Mouse (Mus musculus): ENCODE measurements around the gene Cachd1. TPM values are rescaled to one million over a fixed set of nuclear protein-coding genes. Genes with fewer than 3 reads are reported as not detected.

Gene Cachd1
- polyA plus RNA-seq, 1 experiment: 7.9 TPM

DNA sequence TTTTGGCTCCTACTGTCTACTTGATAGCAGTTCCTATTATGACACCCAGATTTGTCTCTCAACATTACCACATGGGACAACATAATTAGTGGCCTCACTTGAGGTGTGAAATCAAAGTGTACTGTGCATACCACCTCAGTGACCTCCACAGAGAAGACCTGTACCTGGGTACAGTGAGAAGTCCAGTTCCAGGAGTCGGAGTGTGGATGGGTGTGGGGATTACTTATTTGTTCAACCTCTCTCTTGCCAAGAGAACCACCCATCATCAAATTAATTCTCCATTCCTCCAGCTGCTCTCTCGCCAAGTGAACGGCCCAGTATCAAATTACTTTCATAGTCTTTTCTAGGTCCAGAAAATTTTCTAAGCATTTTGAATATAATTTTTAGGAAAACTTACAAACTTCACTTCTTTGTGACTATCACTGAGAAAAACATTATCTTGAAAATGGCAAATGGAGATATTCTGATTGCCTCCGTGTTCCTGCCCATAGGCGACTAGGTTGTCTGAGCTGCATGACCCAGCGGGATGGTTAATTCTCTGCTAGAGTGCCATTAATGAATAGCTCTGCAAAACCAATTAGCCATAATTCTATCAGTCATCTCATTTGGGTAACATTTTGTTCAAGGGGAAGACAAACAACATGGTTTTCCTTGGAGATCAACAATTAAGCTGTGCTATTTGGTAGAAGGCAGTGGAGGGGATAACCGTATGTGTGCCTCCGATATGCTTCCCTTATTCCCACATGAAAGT, 120.0 kb downstream of the Cachd1 start:
- H3K36me3 ChIP-seq (ENCODE audit: control insufficient read depth): no peaks in the 10 kb centered on the region
- no peaks in the 10 kb centered on the region for H3K27me3 ChIP-seq (ENCODE audit: control insufficient read depth)
- H3K4me1 ChIP-seq (ENCODE audit: control insufficient read depth): no peaks in the 10 kb centered on the region
- TF ChIP-seq TAL1 (IDR thresholded peaks at IDR 0.05; ENCODE audit: low read length) (no peak), GATA1 (IDR thresholded peaks at IDR 0.05; ENCODE audit: low read length) (no peak)
- no peak overlapping the region for H3K4me3 ChIP-seq (replicated peaks)
- H3K9me3 ChIP-seq (ENCODE audit: control insufficient read depth, low read length): no peaks in the 10 kb centered on the region

DNA sequence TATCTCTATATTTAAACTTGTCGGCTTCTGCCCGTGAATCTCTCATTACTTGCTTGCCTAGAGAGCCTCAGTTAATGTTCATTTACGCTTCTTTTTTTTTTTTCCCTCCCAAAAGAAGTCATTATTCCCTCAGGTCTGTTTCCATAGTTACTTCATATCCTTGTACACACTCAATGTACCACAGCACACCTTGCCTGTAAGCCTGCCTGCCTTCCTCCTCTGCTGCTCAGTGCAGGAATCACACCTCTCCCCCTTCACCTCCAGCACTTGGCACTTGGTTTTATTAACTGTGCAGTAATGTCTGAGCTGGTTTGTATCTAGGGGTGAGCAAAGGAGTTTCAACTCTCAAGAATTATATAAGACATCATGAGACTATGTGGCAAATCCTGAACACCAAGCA, 121.5 kb downstream of the Cachd1 start:
- no peak overlapping the region for H3K4me3 ChIP-seq (replicated peaks)

DNA sequence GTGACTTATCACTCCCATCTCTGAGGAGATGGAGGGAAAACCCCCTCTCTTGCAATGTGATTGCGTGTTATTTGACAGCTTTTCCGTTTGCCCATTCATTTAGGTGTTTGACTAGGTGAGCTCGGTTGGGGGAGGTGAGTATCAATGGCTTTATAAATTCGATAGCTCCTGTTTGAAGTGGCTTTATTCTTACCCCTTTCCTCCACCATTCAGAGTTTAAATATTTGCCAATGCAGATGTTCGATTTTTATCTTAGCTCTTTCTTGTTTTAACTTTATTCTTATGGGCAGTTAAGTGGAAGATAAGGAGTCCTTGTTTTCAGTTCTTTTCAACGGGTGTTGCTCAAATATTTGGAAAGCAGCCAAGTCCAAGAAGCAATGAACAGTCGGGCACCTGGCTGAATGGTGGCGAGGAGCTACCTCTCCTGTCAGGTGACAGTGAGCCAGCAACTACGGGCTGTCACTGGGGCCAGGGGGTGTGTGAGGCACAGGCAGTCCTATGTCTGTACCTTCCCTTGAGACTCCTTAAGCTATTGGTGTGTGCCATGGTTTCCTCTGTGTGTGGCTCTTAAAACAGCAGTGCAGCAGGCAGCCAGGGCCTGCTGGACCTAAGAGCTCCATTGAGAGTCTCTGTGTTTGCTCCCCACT, 133.3 kb downstream of the Cachd1 start:
- Histone ChIP-seq H3K9me3 (ENCODE audit: control insufficient read depth, low read length) (no peaks in the 10 kb centered on the region), H3K4me3 (replicated peaks) (no peak overlapping the region), H3K36me3 (ENCODE audit: control insufficient read depth) (no peaks in the 10 kb centered on the region), H3K4me1 (ENCODE audit: control insufficient read depth) (no peaks in the 10 kb centered on the region), H3K27me3 (ENCODE audit: control insufficient read depth) (peaks cover 2% of the 10 kb centered on the region)
- TF ChIP-seq GATA1 (IDR thresholded peaks at IDR 0.05; ENCODE audit: low read length): no peak
- no peak for TF ChIP-seq TAL1 (IDR thresholded peaks at IDR 0.05; ENCODE audit: low read length)

More for the DNA sequence above, 121.5 kb downstream of the Cachd1 start:
- no peaks in the 10 kb centered on the region for H3K36me3 ChIP-seq (ENCODE audit: control insufficient read depth)
- H3K9me3 ChIP-seq (ENCODE audit: control insufficient read depth, low read length): no peaks in the 10 kb centered on the region
- H3K27me3 ChIP-seq (ENCODE audit: control insufficient read depth): no peaks in the 10 kb centered on the region
- no peaks in the 10 kb centered on the region for H3K4me1 ChIP-seq (ENCODE audit: control insufficient read depth)
- no peak for TF ChIP-seq GATA1 (IDR thresholded peaks at IDR 0.05; ENCODE audit: low read length)
- no peak for TF ChIP-seq TAL1 (IDR thresholded peaks at IDR 0.05; ENCODE audit: low read length)

DNA sequence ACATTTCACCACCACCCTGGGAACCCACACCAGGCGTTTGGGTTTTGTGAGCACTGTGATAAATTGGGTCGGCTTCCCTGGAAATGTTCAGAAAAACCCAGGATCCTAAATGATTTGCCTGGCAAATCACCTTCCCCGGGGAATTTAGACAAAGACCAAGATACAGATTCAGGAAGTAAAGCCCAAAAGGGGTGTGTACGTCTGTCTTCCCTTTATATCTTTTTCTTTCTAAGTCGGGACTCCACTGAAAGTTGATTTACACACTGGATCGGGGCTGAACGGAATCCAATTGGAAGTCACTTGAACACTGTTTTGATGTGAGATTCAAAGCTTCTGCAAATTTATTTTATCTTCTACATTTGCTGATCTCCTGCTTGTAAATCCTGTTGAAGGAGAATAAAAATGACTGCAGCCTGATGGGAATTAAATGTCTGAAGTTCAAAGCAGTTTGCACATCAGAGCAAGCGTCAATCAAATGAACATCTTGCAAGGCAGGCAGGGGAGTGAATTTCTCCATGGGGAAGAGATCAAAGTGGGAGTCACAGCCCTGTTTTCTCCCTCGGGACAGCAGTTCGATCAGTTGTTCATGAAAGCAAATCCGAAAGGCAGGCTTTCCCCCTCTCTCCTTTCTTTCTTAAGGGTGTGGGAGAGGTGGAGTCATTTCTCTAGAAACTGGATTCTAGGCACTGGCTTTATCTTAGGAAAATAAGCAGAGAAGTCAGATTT, 134.3 kb downstream of the Cachd1 start:
- H3K9me3 ChIP-seq (ENCODE audit: control insufficient read depth, low read length): no peaks in the 10 kb centered on the region

DNA sequence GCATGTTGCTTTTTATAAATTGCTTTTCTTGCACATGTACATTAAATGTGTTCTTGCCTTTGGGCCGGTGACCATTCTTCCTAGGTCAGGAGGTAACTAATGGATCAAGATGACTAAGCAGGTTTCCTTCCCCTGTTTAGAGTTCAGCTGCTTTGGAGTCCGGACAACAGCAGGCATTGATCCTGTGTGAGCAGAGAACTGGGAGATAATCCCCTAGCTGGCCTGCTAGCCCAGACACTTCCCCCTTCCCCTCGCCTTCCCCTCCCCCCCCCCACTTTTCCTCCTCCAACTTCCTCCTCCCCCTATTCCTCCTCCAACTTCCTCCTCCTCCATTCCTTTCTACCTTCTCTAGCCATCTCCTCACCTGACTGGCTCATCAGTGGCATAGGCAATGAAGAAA, 135.2 kb downstream of the Cachd1 start:
- no peaks in the 10 kb centered on the region for H3K4me1 ChIP-seq (ENCODE audit: control insufficient read depth)
- H3K9me3 ChIP-seq (ENCODE audit: control insufficient read depth, low read length): no peaks in the 10 kb centered on the region
- no peak for TF ChIP-seq TAL1 (IDR thresholded peaks at IDR 0.05; ENCODE audit: low read length)
- TF ChIP-seq GATA1 (IDR thresholded peaks at IDR 0.05; ENCODE audit: low read length): no peak
- no peaks in the 10 kb centered on the region for H3K36me3 ChIP-seq (ENCODE audit: control insufficient read depth)
- H3K4me3 ChIP-seq (replicated peaks): no peak overlapping the region
- peaks cover 2% of the 10 kb centered on the region for H3K27me3 ChIP-seq (ENCODE audit: control insufficient read depth)

More for the DNA sequence above, 134.3 kb downstream of the Cachd1 start:
- H3K27me3 ChIP-seq (ENCODE audit: control insufficient read depth): peaks cover 2% of the 10 kb centered on the region
- TF ChIP-seq TAL1 (IDR thresholded peaks at IDR 0.05; ENCODE audit: low read length) (no peak), GATA1 (IDR thresholded peaks at IDR 0.05; ENCODE audit: low read length) (no peak)
- no peak overlapping the region for H3K4me3 ChIP-seq (replicated peaks)
- H3K4me1 ChIP-seq (ENCODE audit: control insufficient read depth): no peaks in the 10 kb centered on the region
- H3K36me3 ChIP-seq (ENCODE audit: control insufficient read depth): no peaks in the 10 kb centered on the region

DNA sequence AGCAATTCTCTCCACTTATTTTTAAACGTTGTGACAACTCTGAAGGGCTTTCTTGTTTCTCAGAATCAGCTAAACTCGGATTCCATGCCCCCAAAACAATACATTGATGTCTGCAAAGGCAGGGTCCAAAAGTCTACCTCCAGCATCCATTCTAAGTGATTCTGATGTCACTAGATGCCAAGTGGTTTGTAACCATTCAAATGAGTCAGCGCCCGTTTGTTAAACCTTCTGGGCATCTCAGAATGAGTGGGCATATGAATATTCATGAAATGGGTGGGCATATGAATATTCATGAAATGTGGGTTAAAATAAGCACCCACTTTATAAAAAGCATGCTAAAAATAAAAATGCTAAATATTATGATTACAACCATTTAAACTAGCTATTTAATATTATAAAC, 137.2 kb downstream of the Cachd1 start:
- no peaks in the 10 kb centered on the region for H3K36me3 ChIP-seq (ENCODE audit: control insufficient read depth)
- H3K27me3 ChIP-seq (ENCODE audit: control insufficient read depth): peaks cover 2% of the 10 kb centered on the region
- H3K4me1 ChIP-seq (ENCODE audit: control insufficient read depth): no peaks in the 10 kb centered on the region
- no peak for TF ChIP-seq GATA1 (IDR thresholded peaks at IDR 0.05; ENCODE audit: low read length)
- TF ChIP-seq TAL1 (IDR thresholded peaks at IDR 0.05; ENCODE audit: low read length): no peak
- no peak overlapping the region for H3K4me3 ChIP-seq (replicated peaks)
- H3K9me3 ChIP-seq (ENCODE audit: control insufficient read depth, low read length): no peaks in the 10 kb centered on the region

DNA sequence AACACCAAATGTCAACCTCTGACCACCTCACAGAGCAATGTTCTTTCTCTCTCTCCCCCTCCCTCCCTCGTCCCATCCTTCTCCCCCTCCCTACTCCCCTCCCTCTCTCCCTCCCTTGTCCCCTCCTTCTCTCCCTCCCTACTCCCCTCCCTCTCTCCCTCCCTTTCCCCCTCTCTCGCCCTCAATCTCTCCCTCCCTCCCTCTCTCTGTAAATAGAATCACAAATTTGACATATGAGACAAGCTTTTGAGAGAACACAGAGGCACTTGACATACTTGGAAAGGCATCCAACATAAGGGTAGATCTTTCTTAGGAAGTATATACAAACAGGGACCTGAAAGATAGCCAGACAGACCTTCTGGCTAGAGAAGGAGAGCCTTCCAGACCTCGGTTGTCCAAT, 138.1 kb downstream of the Cachd1 start:
- Histone ChIP-seq H3K9me3 (ENCODE audit: control insufficient read depth, low read length) (no peaks in the 10 kb centered on the region), H3K27me3 (ENCODE audit: control insufficient read depth) (peaks cover 2% of the 10 kb centered on the region), H3K4me3 (replicated peaks) (no peak overlapping the region), H3K4me1 (ENCODE audit: control insufficient read depth) (no peaks in the 10 kb centered on the region), H3K36me3 (ENCODE audit: control insufficient read depth) (no peaks in the 10 kb centered on the region)
- TF ChIP-seq GATA1 (IDR thresholded peaks at IDR 0.05; ENCODE audit: low read length): no peak
- no peak for TF ChIP-seq TAL1 (IDR thresholded peaks at IDR 0.05; ENCODE audit: low read length)

DNA sequence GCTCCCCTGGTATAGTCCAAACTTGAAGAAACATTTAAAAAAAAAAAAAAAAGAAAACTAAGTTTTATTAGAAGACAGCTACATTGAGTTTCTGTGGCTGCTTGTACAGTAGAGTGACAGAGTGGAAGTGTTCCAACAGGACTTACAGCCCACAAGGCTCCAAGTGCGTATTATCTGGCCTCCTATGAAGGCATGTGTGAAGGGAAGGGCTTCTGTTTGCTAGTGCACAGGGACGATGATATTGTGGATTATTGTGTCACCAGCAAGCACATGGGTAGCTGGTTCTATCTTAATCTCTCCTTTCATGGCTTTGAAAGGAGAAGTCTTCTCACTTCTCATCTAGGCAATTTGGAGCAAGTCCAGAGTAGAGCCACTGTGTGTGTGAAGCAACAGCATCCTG, 138.6 kb downstream of the Cachd1 start:
- Histone ChIP-seq H3K4me3 (replicated peaks) (no peak overlapping the region), H3K4me1 (ENCODE audit: control insufficient read depth) (no peaks in the 10 kb centered on the region), H3K36me3 (ENCODE audit: control insufficient read depth) (no peaks in the 10 kb centered on the region), H3K27me3 (ENCODE audit: control insufficient read depth) (peaks cover 2% of the 10 kb centered on the region), H3K9me3 (ENCODE audit: control insufficient read depth, low read length) (no peaks in the 10 kb centered on the region)
- no peak for TF ChIP-seq GATA1 (IDR thresholded peaks at IDR 0.05; ENCODE audit: low read length)
- no peak for TF ChIP-seq TAL1 (IDR thresholded peaks at IDR 0.05; ENCODE audit: low read length)

DNA sequence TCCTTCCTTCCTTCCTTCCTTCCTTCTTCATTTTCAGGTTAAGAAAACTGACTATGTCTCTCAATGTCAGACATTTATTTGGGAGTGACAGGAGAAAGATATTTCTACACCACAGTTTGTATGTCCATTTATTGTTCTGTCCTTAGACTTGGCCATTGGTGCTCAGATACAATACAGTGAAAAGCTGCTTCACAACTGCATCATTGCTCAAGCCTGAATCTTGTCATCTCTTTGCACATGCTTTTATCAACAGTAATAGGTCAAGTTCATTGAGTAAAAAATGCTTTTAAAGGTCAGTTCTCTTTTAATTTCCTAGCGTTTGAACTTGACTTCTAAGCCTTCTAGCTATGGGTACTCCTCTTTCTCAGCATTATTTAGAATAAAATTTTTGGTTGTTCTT, 141.0 kb downstream of the Cachd1 start:
- Histone ChIP-seq H3K4me1 (ENCODE audit: control insufficient read depth) (no peaks in the 10 kb centered on the region), H3K27me3 (ENCODE audit: control insufficient read depth) (peaks cover 2% of the 10 kb centered on the region; the same call in 1 of the 2 replicates), H3K4me3 (replicated peaks) (no peak overlapping the region), H3K36me3 (ENCODE audit: control insufficient read depth) (no peaks in the 10 kb centered on the region), H3K9me3 (ENCODE audit: control insufficient read depth, low read length) (no peaks in the 10 kb centered on the region)
- TF ChIP-seq TAL1 (IDR thresholded peaks at IDR 0.05; ENCODE audit: low read length): no peak
- TF ChIP-seq GATA1 (IDR thresholded peaks at IDR 0.05; ENCODE audit: low read length): no peak

All from erythroblast, embryonic 14.5 days (primary cell).